Mouse (Mus musculus): ENCODE measurements around the gene Rnasel. TPM values are rescaled to one million over a fixed set of nuclear protein-coding genes. Genes with fewer than 3 reads are reported as not detected.

Rnasel gene
- total RNA-seq (2012; rRNA removed): 0.11 TPM in 1 of 2 replicates, not detected in the other

DNA sequence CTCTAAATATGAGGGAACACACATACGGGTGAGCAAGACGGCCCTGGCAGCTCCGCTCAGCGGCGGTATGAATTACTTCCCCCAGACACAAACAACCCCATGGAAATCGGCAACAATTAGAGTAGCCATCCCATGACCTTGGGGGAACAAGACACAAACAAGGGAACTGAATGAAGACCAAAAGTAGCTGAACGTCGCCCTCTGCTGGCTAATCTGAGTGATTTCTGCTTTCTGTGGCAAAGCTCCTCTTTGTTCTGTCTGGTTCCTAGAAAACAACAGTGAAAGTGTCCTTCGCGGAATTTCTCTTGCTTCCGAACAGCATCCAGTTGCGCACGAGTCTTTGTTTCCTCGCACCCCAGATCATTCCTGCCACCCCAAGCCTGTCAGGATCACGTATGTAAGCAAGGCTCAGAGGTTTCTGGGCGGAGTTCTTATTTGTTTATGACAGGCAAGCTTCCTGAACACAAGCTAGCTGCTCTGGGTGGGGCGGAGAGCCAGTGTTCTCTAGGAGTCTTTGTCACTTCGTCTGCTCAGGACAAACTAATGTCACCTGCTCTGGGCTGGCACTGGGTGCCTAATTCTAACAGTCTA lies at the start of gene Rnasel:
TSS of gene Rnasel (plus strand) at position 216 of the 591 bp plus-strand sequence.
- Histone ChIP-seq H3K27ac (ENCODE audit: insufficient read depth, low read depth, low read length, poor library complexity, severe bottlenecking) (no peak within 1 kb of the TSS), H3K4me1 (ENCODE audit: control insufficient read depth in 2 of 2, insufficient read depth in 2 of 2, low read length in 2 of 2, poor library complexity in 1 of 2) (peaks cover 0 to 5% of the 10 kb centered on the region in 2 experiments; a peak in 1 of 4 replicates), H3K9ac (ENCODE audit: insufficient read depth, low read depth, low read length, poor library complexity, severe bottlenecking) (peak within 1 kb of the TSS; percentile 27; the same call in 1 of the 2 replicates), H3K36me3 (ENCODE audit: control insufficient read depth, insufficient read depth, low read length, poor library complexity, severe bottlenecking) (no peaks in the 10 kb centered on the region), H3K9me3 (ENCODE audit: control insufficient read depth, insufficient read depth, low read depth, low read length) (no peaks in the 10 kb centered on the region), H3K4me3 (ENCODE audit: insufficient read depth in 1 of 2, low read depth in 1 of 2, low read length in 2 of 2, poor library complexity in 1 of 2, severe bottlenecking in 1 of 2) (peak within 1 kb of the TSS; percentile 29 to 42; a peak in 3 of 4 replicates)
- in situ Hi-C loops (cut with MboI; ENCODE audit: low sequenced_read_pairs in 2 of 2, unreplicated experiment in 2 of 2): loop anchor here (5.0 kb wide), 1 partner anchor 187 kb away; no protein-coding TSS in a partner anchor
- DNase-seq (ENCODE audit: low read depth, low spot score): peak; percentile 89
- TF ChIP-seq MAFK (IDR thresholded peaks at IDR 0.05; ENCODE audit: insufficient read depth, low read depth, low read length): 0 out of 2 replicates have a peak, but pooled peaks have one; percentile 16
- peak; percentile 84 for TF ChIP-seq ZC3H11A (IDR thresholded peaks at IDR 0.05; ENCODE audit: borderline replicate concordance, low read depth, low read length)
- no peak for TF ChIP-seq HCFC1 (IDR thresholded peaks at IDR 0.05; ENCODE audit: borderline replicate concordance, insufficient read depth, low read length)

DNA sequence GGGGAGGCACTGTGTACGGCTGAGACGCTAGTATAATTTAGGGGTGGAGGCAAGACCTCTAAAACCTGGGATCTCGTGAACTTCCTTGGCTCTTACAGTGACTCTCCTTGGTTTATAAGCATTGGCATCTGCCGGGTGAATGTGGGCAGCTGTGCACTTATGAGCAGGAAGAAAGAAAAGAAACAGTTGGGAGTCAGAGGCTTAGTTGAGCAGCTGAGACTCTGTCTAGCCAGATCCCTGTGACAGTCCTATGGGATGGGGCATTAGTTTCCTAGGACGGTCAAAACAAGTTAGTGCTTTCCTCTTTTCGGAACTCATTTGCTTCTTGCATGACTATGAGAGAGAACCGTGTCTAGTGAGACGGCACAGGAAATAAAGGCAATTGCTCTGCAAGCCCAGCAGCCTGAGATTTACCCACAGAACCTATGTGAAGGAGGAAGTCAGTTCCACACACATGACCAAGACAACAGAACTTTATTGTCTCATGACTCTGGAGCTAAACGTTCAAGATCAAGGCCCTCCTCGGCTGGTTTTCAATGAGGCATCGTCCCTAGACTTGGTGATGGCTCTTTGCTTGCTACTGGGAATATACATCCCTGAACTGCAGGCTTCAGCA lies 48.7 kb upstream of the Rnasel start:
- TF ChIP-seq MAFK (IDR thresholded peaks at IDR 0.05; ENCODE audit: insufficient read depth, low read depth, low read length) (no peak), ZC3H11A (IDR thresholded peaks at IDR 0.05; ENCODE audit: borderline replicate concordance, low read depth, low read length) (no peak), CHD2 (IDR thresholded peaks at IDR 0.05; ENCODE audit: low read depth, low read length) (no peak), HCFC1 (IDR thresholded peaks at IDR 0.05; ENCODE audit: borderline replicate concordance, insufficient read depth, low read length) (no peak), ZNF384 (IDR thresholded peaks at IDR 0.05; ENCODE audit: low read depth, low read length) (no peak)
- no peak overlapping the region for H3K27ac ChIP-seq (ENCODE audit: insufficient read depth, low read depth, low read length, poor library complexity, severe bottlenecking)
- no peak overlapping the region for H3K4me3 ChIP-seq (ENCODE audit: insufficient read depth in 1 of 2, low read depth in 1 of 2, low read length in 2 of 2, poor library complexity in 1 of 2, severe bottlenecking in 1 of 2)
- DNase-seq (ENCODE audit: low read depth, low spot score): no peak
- no peaks in the 10 kb centered on the region for H3K9me3 ChIP-seq (ENCODE audit: control insufficient read depth, insufficient read depth, low read depth, low read length)
- peaks cover 4 to 8% of the 10 kb centered on the region in 2 experiments; a peak in 3 of 4 replicates for H3K4me1 ChIP-seq (ENCODE audit: control insufficient read depth in 2 of 2, insufficient read depth in 2 of 2, low read length in 2 of 2, poor library complexity in 1 of 2)
- H3K9ac ChIP-seq (ENCODE audit: insufficient read depth, low read depth, low read length, poor library complexity, severe bottlenecking): no peak overlapping the region
- in situ Hi-C loops (cut with MboI; ENCODE audit: low sequenced_read_pairs in 2 of 2, unreplicated experiment in 2 of 2): no loop called here
- H3K36me3 ChIP-seq (ENCODE audit: control insufficient read depth, insufficient read depth, low read length, poor library complexity, severe bottlenecking): no peaks in the 10 kb centered on the region

DNA sequence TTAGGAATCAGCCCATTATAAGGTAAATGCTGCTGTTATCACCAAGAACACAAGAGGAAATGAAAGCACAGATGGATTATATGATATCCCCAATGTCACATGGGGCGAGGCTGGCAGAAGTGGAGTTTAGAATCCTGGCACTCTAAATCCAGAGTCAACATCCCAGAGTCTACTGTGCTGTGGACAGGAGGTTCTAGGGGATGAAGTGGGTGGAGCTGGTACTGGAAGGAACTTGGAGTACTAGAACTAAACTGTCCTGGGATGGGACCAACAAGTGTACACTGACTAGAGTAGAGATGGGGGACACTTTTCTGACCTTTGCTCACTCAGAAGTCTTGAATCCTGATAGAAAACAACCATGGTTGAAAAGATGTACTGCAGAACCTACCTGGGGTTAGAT lies 47.8 kb upstream of the Rnasel start:
- H3K4me1 ChIP-seq (ENCODE audit: control insufficient read depth in 2 of 2, insufficient read depth in 2 of 2, low read length in 2 of 2, poor library complexity in 1 of 2): peaks cover 4 to 9% of the 10 kb centered on the region in 2 experiments; a peak in 3 of 4 replicates
- no peak for DNase-seq (ENCODE audit: low read depth, low spot score)
- H3K4me3 ChIP-seq (ENCODE audit: insufficient read depth in 1 of 2, low read depth in 1 of 2, low read length in 2 of 2, poor library complexity in 1 of 2, severe bottlenecking in 1 of 2): no peak overlapping the region
- no peaks in the 10 kb centered on the region for H3K9me3 ChIP-seq (ENCODE audit: control insufficient read depth, insufficient read depth, low read depth, low read length)
- in situ Hi-C loops (cut with MboI; ENCODE audit: low sequenced_read_pairs in 2 of 2, unreplicated experiment in 2 of 2): no loop called here
- no peak overlapping the region for H3K9ac ChIP-seq (ENCODE audit: insufficient read depth, low read depth, low read length, poor library complexity, severe bottlenecking)
- no peak for TF ChIP-seq ZC3H11A (IDR thresholded peaks at IDR 0.05; ENCODE audit: borderline replicate concordance, low read depth, low read length)
- TF ChIP-seq ZNF384 (IDR thresholded peaks at IDR 0.05; ENCODE audit: low read depth, low read length): no peak
- TF ChIP-seq CHD2 (IDR thresholded peaks at IDR 0.05; ENCODE audit: low read depth, low read length): no peak
- no peak for TF ChIP-seq MAFK (IDR thresholded peaks at IDR 0.05; ENCODE audit: insufficient read depth, low read depth, low read length)
- no peak for TF ChIP-seq HCFC1 (IDR thresholded peaks at IDR 0.05; ENCODE audit: borderline replicate concordance, insufficient read depth, low read length)
- no peak overlapping the region for H3K27ac ChIP-seq (ENCODE audit: insufficient read depth, low read depth, low read length, poor library complexity, severe bottlenecking)
- no peaks in the 10 kb centered on the region for H3K36me3 ChIP-seq (ENCODE audit: control insufficient read depth, insufficient read depth, low read length, poor library complexity, severe bottlenecking)

- no peaks in the 10 kb centered on the region for H3K9me3 ChIP-seq (ENCODE audit: control insufficient read depth, insufficient read depth, low read depth, low read length)
- H3K9ac ChIP-seq (ENCODE audit: insufficient read depth, low read depth, low read length, poor library complexity, severe bottlenecking): no peak overlapping the region
- TF ChIP-seq MAFK (IDR thresholded peaks at IDR 0.05; ENCODE audit: insufficient read depth, low read depth, low read length): no peak
- TF ChIP-seq ZNF384 (IDR thresholded peaks at IDR 0.05; ENCODE audit: low read depth, low read length): no peak
- TF ChIP-seq ZC3H11A (IDR thresholded peaks at IDR 0.05; ENCODE audit: borderline replicate concordance, low read depth, low read length): no peak
- no peak for TF ChIP-seq CHD2 (IDR thresholded peaks at IDR 0.05; ENCODE audit: low read depth, low read length)
- TF ChIP-seq HCFC1 (IDR thresholded peaks at IDR 0.05; ENCODE audit: borderline replicate concordance, insufficient read depth, low read length): no peak
- H3K4me3 ChIP-seq (ENCODE audit: insufficient read depth in 1 of 2, low read depth in 1 of 2, low read length in 2 of 2, poor library complexity in 1 of 2, severe bottlenecking in 1 of 2): no peak overlapping the region
- H3K4me1 ChIP-seq (ENCODE audit: control insufficient read depth in 2 of 2, insufficient read depth in 2 of 2, low read length in 2 of 2, poor library complexity in 1 of 2): peaks cover 4 to 8% of the 10 kb centered on the region in 2 experiments; a peak in 2 of 4 replicates
- H3K27ac ChIP-seq (ENCODE audit: insufficient read depth, low read depth, low read length, poor library complexity, severe bottlenecking): no peak overlapping the region
- in situ Hi-C loops (cut with MboI; ENCODE audit: low sequenced_read_pairs in 2 of 2, unreplicated experiment in 2 of 2): no loop called here
- no peak for DNase-seq (ENCODE audit: low read depth, low spot score)
- no peaks in the 10 kb centered on the region for H3K36me3 ChIP-seq (ENCODE audit: control insufficient read depth, insufficient read depth, low read length, poor library complexity, severe bottlenecking)
Observed at GRCm38 (mm10) chr1:153702166-153702852, 46.9 kb upstream of the Rnasel start.
